Mouse (Mus musculus): ENCODE measurements around the gene Tmem158. TPM values are rescaled to one million over a fixed set of nuclear protein-coding genes. Genes with fewer than 3 reads are reported as not detected.

Gene Tmem158
- polyA plus RNA-seq, 1 experiment from 2014 or later, result 7.2 TPM

DNA sequence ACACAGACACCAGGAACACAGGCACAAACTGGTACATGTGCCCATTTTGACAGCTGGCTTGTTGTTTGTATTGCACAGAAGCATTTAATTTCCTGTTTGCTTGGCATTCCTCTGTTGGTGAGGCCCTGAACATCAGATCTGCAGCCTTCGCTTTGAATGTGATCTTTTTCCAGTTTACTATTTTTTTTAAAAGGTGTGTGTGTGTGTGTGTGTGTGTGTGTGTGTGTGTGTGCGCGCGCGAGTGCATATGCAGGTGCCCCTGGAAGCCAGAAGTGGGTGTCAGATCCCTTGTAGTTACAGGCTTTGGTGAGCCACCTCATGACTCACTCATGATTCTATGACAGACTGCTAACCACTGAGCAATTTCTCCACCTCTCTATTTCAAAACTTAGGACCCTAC is 20.3 kb downstream of the Tmem158 start:
- no peak overlapping the region for H3K27ac ChIP-seq (ENCODE audit: low read depth, low read length)
- H3K4me3 ChIP-seq (ENCODE audit: low read depth, low read length), result no peak overlapping the region
- H3K9ac ChIP-seq (ENCODE audit: low read depth, low read length), result no peak overlapping the region
- no peak overlapping the region for H3K4me2 ChIP-seq
- ATAC-seq (replicated peaks; ENCODE audit: low FRiP score), result no peak
- no peaks in the 10 kb centered on the region for H3K9me3 ChIP-seq (ENCODE audit: control insufficient read depth, low read length)
- H3K36me3 ChIP-seq (ENCODE audit: control insufficient read depth, insufficient read depth, low read length), result no peaks in the 10 kb centered on the region
- no peak for DNase-seq (ENCODE audit: low spot score)
- peaks cover 6% of the 10 kb centered on the region; the same call in 1 of the 2 replicates for H3K4me1 ChIP-seq (replicated peaks; ENCODE audit: control insufficient read depth, insufficient read depth, low read length)
- no peaks in the 10 kb centered on the region for H3K27me3 ChIP-seq (replicated peaks; ENCODE audit: control insufficient read depth, insufficient read depth, low read length)
- 95% methylated on average over 5 of the region's 5 CpGs for WGBS

DNA sequence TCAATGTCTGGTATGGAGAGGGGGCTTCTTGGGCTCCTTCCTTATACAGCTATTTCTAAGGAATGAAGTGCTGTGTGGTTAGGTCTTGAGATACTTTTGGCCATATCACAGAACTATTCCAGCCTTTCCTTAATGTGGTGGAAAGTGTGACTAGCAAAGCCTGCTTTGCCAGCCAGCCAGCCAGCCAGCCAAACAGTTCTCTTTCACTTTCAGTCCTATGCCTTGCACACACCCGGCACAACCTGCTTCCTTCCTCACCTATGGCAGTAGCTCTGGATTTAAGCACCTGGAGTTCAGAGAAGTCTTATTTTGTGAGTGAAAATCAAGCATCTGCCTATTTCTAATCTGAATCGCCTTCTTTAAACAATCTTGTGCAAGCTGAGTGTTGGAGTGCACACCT is 20.9 kb downstream of the Tmem158 start:
- no peak for ATAC-seq (replicated peaks; ENCODE audit: low FRiP score)
- no peak overlapping the region for H3K27ac ChIP-seq (ENCODE audit: low read depth, low read length)
- DNase-seq (ENCODE audit: low spot score), result no peak

DNA sequence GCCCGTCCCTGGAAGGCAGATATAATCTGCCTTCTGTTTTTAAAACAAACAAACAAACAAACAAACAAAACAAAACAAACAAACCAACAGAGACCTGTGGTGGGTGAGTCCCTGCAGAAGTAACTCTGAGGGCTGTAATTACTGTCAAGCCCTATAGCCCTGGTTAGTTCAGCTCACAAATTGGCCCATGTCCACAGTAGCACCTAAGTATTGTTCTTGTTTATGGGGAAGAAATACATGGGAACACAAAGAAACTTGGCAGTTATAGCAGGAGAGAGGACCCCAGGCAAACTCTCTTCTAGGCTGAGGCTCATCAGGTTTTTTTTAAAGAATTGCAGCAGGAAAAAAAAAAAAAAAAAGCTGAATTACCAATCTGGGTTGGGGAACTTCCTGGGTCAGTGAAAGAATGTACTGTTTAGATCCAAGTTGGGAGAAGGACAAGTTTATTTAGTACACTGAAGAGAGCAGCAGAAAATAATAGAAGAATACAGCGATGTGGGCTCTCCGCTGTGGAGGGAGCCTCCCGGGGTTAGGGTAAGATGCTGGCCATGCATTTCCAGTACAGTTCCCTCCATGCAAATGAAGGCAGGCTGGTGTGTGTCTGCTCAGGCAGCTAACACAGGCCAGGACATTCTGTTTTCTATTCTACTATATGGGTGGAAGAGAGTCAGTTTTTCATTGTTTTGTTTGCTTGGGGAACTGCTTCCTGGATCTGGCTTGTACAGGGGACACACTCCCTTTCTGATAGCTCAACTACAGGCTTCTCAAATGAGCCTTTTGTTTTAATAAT is 22.1 kb downstream of the Tmem158 start:
- Histone ChIP-seq H3K4me2 (no peak overlapping the region), H3K36me3 (ENCODE audit: control insufficient read depth, insufficient read depth, low read length) (no peaks in the 10 kb centered on the region), H3K27ac (ENCODE audit: low read depth, low read length) (peak overlapping the region; percentile 16; the same call in 1 of the 2 replicates), H3K27me3 (replicated peaks; ENCODE audit: control insufficient read depth, insufficient read depth, low read length) (no peaks in the 10 kb centered on the region), H3K4me3 (ENCODE audit: low read depth, low read length) (no peak overlapping the region), H3K4me1 (replicated peaks; ENCODE audit: control insufficient read depth, insufficient read depth, low read length) (peaks cover 6% of the 10 kb centered on the region; the same call in 1 of the 2 replicates), H3K9me3 (ENCODE audit: control insufficient read depth, low read length) (no peaks in the 10 kb centered on the region), H3K9ac (ENCODE audit: low read depth, low read length) (no peak overlapping the region)
- DNase-seq (ENCODE audit: low spot score) (no peak), ATAC-seq (replicated peaks; ENCODE audit: low FRiP score) (no peak)
- WGBS, result 58% methylated on average over 4 of the region's 4 CpGs

More for the DNA sequence above, 20.9 kb downstream of the Tmem158 start:
- peaks cover 6% of the 10 kb centered on the region; the same call in 1 of the 2 replicates for H3K4me1 ChIP-seq (replicated peaks; ENCODE audit: control insufficient read depth, insufficient read depth, low read length)
- H3K36me3 ChIP-seq (ENCODE audit: control insufficient read depth, insufficient read depth, low read length), result no peaks in the 10 kb centered on the region
- H3K9ac ChIP-seq (ENCODE audit: low read depth, low read length), result no peak overlapping the region
- H3K4me3 ChIP-seq (ENCODE audit: low read depth, low read length), result no peak overlapping the region
- no peaks in the 10 kb centered on the region for H3K9me3 ChIP-seq (ENCODE audit: control insufficient read depth, low read length)
- WGBS, result 79% methylated on average over 2 of the region's 2 CpGs
- H3K27me3 ChIP-seq (replicated peaks; ENCODE audit: control insufficient read depth, insufficient read depth, low read length), result no peaks in the 10 kb centered on the region
- no peak overlapping the region for H3K4me2 ChIP-seq

DNA sequence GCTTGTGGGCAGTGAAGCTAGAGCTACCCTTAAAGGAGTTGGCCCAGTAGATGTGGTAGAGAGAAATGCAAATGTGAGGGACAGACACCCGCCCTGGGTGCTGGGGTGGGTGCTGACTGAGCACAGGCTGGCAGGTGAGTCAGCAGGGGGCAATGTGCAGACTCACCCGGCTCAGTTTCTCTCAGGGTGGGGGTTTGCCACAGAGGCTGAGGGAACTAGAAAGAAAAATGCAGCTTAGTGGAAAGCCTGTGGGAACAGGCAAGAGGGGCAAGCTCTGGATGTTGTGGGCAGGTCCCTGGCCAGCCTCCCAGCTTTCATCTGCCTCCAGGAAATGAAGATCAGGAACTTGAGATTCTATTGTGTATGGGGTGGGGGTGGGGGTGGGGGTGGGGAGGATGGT is 22.8 kb downstream of the Tmem158 start:
- peaks cover 6% of the 10 kb centered on the region; the same call in 1 of the 2 replicates for H3K4me1 ChIP-seq (replicated peaks; ENCODE audit: control insufficient read depth, insufficient read depth, low read length)
- no peak overlapping the region for H3K9ac ChIP-seq (ENCODE audit: low read depth, low read length)
- no peaks in the 10 kb centered on the region for H3K27me3 ChIP-seq (replicated peaks; ENCODE audit: control insufficient read depth, insufficient read depth, low read length)
- DNase-seq (ENCODE audit: low spot score) (no peak), ATAC-seq (replicated peaks; ENCODE audit: low FRiP score) (peak; percentile 29; the same call in 1 of the 2 replicates)
- no peak overlapping the region for H3K4me2 ChIP-seq
- 32% methylated on average over 2 of the region's 2 CpGs for WGBS
- H3K9me3 ChIP-seq (ENCODE audit: control insufficient read depth, low read length), result no peaks in the 10 kb centered on the region
- H3K4me3 ChIP-seq (ENCODE audit: low read depth, low read length), result no peak overlapping the region
- no peak overlapping the region for H3K27ac ChIP-seq (ENCODE audit: low read depth, low read length)
- H3K36me3 ChIP-seq (ENCODE audit: control insufficient read depth, insufficient read depth, low read length), result no peaks in the 10 kb centered on the region

DNA sequence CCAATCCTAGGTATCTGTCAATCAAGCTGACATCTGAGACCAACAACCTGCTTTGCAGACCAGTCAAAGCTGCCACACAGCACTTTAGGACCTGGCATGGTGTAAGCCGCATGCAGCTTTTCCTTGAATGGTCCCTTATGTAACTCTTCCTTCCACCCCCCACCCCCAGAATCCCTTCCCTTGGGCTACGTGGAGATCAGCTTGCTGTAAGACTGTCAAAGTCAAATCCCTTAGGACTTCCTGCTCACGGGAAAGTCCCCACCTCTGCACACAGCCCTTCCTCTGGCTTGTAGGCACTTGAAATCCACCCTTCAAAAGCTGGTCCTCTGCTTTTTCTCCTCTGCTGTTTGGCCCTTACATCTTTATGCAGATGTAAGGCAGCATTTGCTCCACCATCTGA is 24.9 kb downstream of the Tmem158 start:
- H3K27me3 ChIP-seq (replicated peaks; ENCODE audit: control insufficient read depth, insufficient read depth, low read length), result no peaks in the 10 kb centered on the region
- H3K4me3 ChIP-seq (ENCODE audit: low read depth, low read length), result no peak overlapping the region
- ATAC-seq (replicated peaks; ENCODE audit: low FRiP score) (no peak), DNase-seq (ENCODE audit: low spot score) (no peak)
- peaks cover 6% of the 10 kb centered on the region; the same call in 1 of the 2 replicates for H3K4me1 ChIP-seq (replicated peaks; ENCODE audit: control insufficient read depth, insufficient read depth, low read length)
- H3K9ac ChIP-seq (ENCODE audit: low read depth, low read length), result no peak overlapping the region
- no peaks in the 10 kb centered on the region for H3K9me3 ChIP-seq (ENCODE audit: control insufficient read depth, low read length)
- 39% methylated on average over 3 of the region's 3 CpGs for WGBS
- H3K27ac ChIP-seq (ENCODE audit: low read depth, low read length), result no peak overlapping the region
- H3K36me3 ChIP-seq (ENCODE audit: control insufficient read depth, insufficient read depth, low read length), result no peaks in the 10 kb centered on the region
- H3K4me2 ChIP-seq, result no peak overlapping the region

DNA sequence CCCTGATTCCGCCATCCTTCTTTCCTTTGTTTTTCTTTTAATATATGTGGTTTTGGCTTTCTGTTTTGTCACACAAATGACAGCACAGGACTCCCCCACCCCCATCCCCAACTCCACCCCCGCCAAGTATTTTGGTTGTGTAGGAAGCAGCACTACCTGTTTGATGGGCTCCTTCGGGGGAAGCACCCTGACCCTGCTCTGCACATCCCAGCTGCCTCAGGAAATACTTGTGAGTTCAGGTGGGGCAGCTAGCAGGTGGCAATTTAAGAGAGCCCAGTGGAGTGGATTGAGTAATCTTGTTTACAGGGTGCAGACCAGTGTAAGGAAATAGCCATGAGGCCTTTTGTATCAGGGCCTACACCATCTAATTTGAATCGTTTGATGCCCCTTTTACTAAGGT is 30.7 kb downstream of the Tmem158 start:
- no peaks in the 10 kb centered on the region for H3K36me3 ChIP-seq (ENCODE audit: control insufficient read depth, insufficient read depth, low read length)
- ATAC-seq (replicated peaks; ENCODE audit: low FRiP score) (no peak), DNase-seq (ENCODE audit: low spot score) (no peak)
- 73% methylated on average over 4 of the region's 4 CpGs for WGBS
- H3K27ac ChIP-seq (ENCODE audit: low read depth, low read length), result no peak overlapping the region
- no peaks in the 10 kb centered on the region for H3K27me3 ChIP-seq (replicated peaks; ENCODE audit: control insufficient read depth, insufficient read depth, low read length)
- H3K9me3 ChIP-seq (ENCODE audit: control insufficient read depth, low read length), result no peaks in the 10 kb centered on the region
- no peak overlapping the region for H3K9ac ChIP-seq (ENCODE audit: low read depth, low read length)
- peaks cover 14% of the 10 kb centered on the region for H3K4me1 ChIP-seq (replicated peaks; ENCODE audit: control insufficient read depth, insufficient read depth, low read length)
- H3K4me2 ChIP-seq, result no peak overlapping the region
- H3K4me3 ChIP-seq (ENCODE audit: low read depth, low read length), result no peak overlapping the region

DNA sequence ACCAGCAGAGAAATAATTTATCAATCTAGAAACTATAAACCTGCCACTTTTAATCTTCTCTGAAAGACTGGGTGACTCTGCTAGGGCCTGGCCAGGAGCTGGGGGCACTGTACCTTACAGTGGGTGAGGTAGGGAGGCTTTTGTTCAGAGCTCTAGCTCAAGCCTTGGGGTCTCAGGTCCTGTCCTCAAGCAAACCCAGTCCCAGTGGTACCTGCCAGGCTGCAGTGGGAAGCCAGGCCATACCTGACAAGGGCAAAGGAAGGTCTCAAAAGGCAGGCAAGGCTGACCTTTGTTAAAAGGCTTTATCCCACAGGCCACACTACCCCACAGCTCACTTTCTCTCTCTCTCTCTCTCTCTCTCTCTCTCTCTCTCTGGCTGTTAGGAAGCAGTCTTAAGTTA is 31.9 kb downstream of the Tmem158 start:
- ATAC-seq (replicated peaks; ENCODE audit: low FRiP score), result no peak
- no peaks in the 10 kb centered on the region for H3K9me3 ChIP-seq (ENCODE audit: control insufficient read depth, low read length)
- H3K27me3 ChIP-seq (replicated peaks; ENCODE audit: control insufficient read depth, insufficient read depth, low read length), result no peaks in the 10 kb centered on the region
- DNase-seq (ENCODE audit: low spot score), result no peak
- peaks cover 22% of the 10 kb centered on the region for H3K4me1 ChIP-seq (replicated peaks; ENCODE audit: control insufficient read depth, insufficient read depth, low read length)
- H3K36me3 ChIP-seq (ENCODE audit: control insufficient read depth, insufficient read depth, low read length), result no peaks in the 10 kb centered on the region
- H3K4me3 ChIP-seq (ENCODE audit: low read depth, low read length), result no peak overlapping the region
- no peak overlapping the region for H3K9ac ChIP-seq (ENCODE audit: low read depth, low read length)
- no peak overlapping the region for H3K4me2 ChIP-seq
- H3K27ac ChIP-seq (ENCODE audit: low read depth, low read length), result no peak overlapping the region

DNA sequence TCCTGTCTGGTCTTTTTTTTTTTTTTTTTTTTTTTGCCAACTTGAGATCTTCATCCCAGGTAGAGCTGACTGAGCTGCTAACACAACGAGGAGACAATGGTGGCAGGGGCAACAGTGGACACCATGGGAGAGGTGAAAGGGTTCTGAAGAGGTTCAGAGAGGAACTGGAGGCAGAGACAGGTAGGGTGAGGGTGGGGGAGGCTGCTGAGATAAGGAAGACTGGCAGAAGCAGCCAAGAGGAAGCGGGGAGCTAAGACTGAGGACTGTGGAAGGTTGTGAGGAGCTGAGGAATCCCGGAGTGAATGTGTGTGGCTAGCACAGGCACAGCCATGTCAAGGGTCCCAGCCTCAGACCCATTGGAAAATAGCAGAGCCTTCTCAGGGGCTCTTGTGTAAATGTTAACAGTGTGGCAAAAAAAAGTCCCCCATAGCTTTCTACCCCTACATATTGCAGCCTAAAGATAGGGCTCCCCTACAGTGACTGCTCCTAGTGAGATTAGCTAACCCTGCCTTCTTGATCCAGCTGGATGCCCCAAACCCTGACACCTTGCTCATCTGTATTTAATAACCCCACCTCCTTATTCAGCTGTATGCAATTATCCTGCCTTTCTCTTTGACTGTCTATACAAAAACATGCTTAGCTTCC is 33.3 kb downstream of the Tmem158 start:
- Histone ChIP-seq H3K4me3 (ENCODE audit: low read depth, low read length) (no peak overlapping the region), H3K4me2 (peak overlapping the region; percentile 34; the same call in 1 of the 2 replicates), H3K27me3 (replicated peaks; ENCODE audit: control insufficient read depth, insufficient read depth, low read length) (no peaks in the 10 kb centered on the region), H3K27ac (ENCODE audit: low read depth, low read length) (peak overlapping the region; percentile 71), H3K9ac (ENCODE audit: low read depth, low read length) (0 out of 2 replicates have a peak overlapping the region, but pooled peaks have one; percentile 21), H3K36me3 (ENCODE audit: control insufficient read depth, insufficient read depth, low read length) (no peaks in the 10 kb centered on the region), H3K9me3 (ENCODE audit: control insufficient read depth, low read length) (no peaks in the 10 kb centered on the region), H3K4me1 (replicated peaks; ENCODE audit: control insufficient read depth, insufficient read depth, low read length) (peaks cover 22% of the 10 kb centered on the region)
- WGBS, result 31% methylated on average over 3 of the region's 3 CpGs
- peak; percentile 95 for ATAC-seq (replicated peaks; ENCODE audit: low FRiP score)
- DNase-seq (ENCODE audit: low spot score), result no peak
